Mouse (Mus musculus): Measurements from ENCODE around the gene Gm14685. TPM values are rescaled to one million over a fixed set of nuclear protein-coding genes. Genes with fewer than 3 reads are reported as not detected.

Gene Gm14685
- polyA plus RNA-seq, 1 experiment from 2014 or later: 0.11 TPM

Other genes starting within 250 kb of the Gm14685 start
- 83.1 and 86.4 TPM in 2 replicates for gene Cetn2, start 198.6 kb upstream of the Gm14685 start, polyA plus RNA-seq (2014; fragmentation: Nextera tagmentation; extraction: Ambion mirVana)
- gene Nsdhl, start 198.5 kb upstream of the Gm14685 start, polyA plus RNA-seq (2014; fragmentation: Nextera tagmentation; extraction: Ambion mirVana): 22.5 and 23.3 TPM in 2 replicates
- 6.5 and 8.0 TPM in 2 replicates for gene Zfp185, start 129.7 kb upstream of the Gm14685 start, polyA plus RNA-seq (2014; fragmentation: Nextera tagmentation; extraction: Ambion mirVana)
- gene Pnma5, start 79.9 kb upstream of the Gm14685 start, polyA plus RNA-seq (2014; fragmentation: Nextera tagmentation; extraction: Ambion mirVana): 0.11 TPM in 1 of 2 replicates, not detected in the other
- 0.08 and 0.13 TPM in 2 replicates for gene Pnma3, start 52.3 kb upstream of the Gm14685 start, polyA plus RNA-seq (2014; fragmentation: Nextera tagmentation; extraction: Ambion mirVana)
- gene Xlr4a, start 34.6 kb upstream of the Gm14685 start, polyA plus RNA-seq (2014; fragmentation: Nextera tagmentation; extraction: Ambion mirVana): 0.35 and 2.0 TPM in 2 replicates
- 3.6 and 5.6 TPM in 2 replicates for gene Xlr3a, start 20.0 kb upstream of the Gm14685 start, polyA plus RNA-seq (2014; fragmentation: Nextera tagmentation; extraction: Ambion mirVana)
- not detected in 2 replicates for gene Xlr5b, start 31.7 kb downstream of the Gm14685 start, polyA plus RNA-seq (2014; fragmentation: Nextera tagmentation; extraction: Ambion mirVana)
- gene DXBay18, start 32.4 kb downstream of the Gm14685 start, polyA plus RNA-seq (2014; fragmentation: Nextera tagmentation; extraction: Ambion mirVana): 0.09 TPM in 1 of 2 replicates, not detected in the other
- gene Spin2d, start 59.9 kb downstream of the Gm14685 start, polyA plus RNA-seq (2014; fragmentation: Nextera tagmentation; extraction: Ambion mirVana): not detected in 2 replicates
- 8.8 and 16.8 TPM in 2 replicates for gene Xlr3b, start 75.2 kb downstream of the Gm14685 start, polyA plus RNA-seq (2014; fragmentation: Nextera tagmentation; extraction: Ambion mirVana)
- 4.6 TPM in 1 of 2 replicates, not detected in the other for gene Xlr4b, start 97.3 kb downstream of the Gm14685 start, polyA plus RNA-seq (2014; fragmentation: Nextera tagmentation; extraction: Ambion mirVana)
- gene F8a, start 111.2 kb downstream of the Gm14685 start, polyA plus RNA-seq (2014; fragmentation: Nextera tagmentation; extraction: Ambion mirVana): 9.7 and 10.9 TPM in 2 replicates
- 0.21 TPM in 1 of 2 replicates, not detected in the other for gene Xlr4c, start 126.1 kb downstream of the Gm14685 start, polyA plus RNA-seq (2014; fragmentation: Nextera tagmentation; extraction: Ambion mirVana)
- not detected in 2 replicates for gene Xlr3c, start 148.3 kb downstream of the Gm14685 start, polyA plus RNA-seq (2014; fragmentation: Nextera tagmentation; extraction: Ambion mirVana)
- gene Xlr5a, start 175.9 kb downstream of the Gm14685 start, polyA plus RNA-seq (2014; fragmentation: Nextera tagmentation; extraction: Ambion mirVana): not detected in 2 replicates
- not detected in 2 replicates for gene Xlr5c, start 175.9 kb downstream of the Gm14685 start, polyA plus RNA-seq (2014; fragmentation: Nextera tagmentation; extraction: Ambion mirVana)
- gene Gm45015, start 219.8 kb downstream of the Gm14685 start, polyA plus RNA-seq (2014; fragmentation: Nextera tagmentation; extraction: Ambion mirVana): not detected in 2 replicates
- gene Zfp275, start 225.6 kb downstream of the Gm14685 start, polyA plus RNA-seq (2014; fragmentation: Nextera tagmentation; extraction: Ambion mirVana): 18.2 and 20.7 TPM in 2 replicates